Mouse (Mus musculus) heart, embryonic 15.5 days (tissue): ENCODE data around the gene Zbtb16. TPM values are rescaled to one million over a fixed set of nuclear protein-coding genes. Genes with fewer than 3 reads are reported as not detected.

Source experiments
- ATAC-seq: fragments of 200-750 bp; cut with Nextera tagmentation; replicated peaks from 2 replicates; pipeline ENCODE4 v1.8.0; 2017; ENCODE audit warnings: low read depth, moderate TSS enrichment; ENCODE audit not compliant: insufficient number of reproducible peaks, insufficient read depth, low FRiP score
- H3K27ac ChIP-seq: fragments of 300-500 bp; sonication (generic); 2 replicates; pipeline ENCODE4 v1.5.1; 2015; ENCODE audit warnings: mild to moderate bottlenecking, inconsistent platforms
- H3K27me3 ChIP-seq: fragments of 300-500 bp; sonication (generic); 2 replicates; pipeline ENCODE4 v1.6.1; 2015; ENCODE audit warnings: inconsistent platforms
- H3K36me3 ChIP-seq: fragments of 300-500 bp; sonication (generic); 2 replicates; pipeline ENCODE4 v1.6.1; 2015; ENCODE audit warnings: mild to moderate bottlenecking, inconsistent platforms
- H3K4me1 ChIP-seq: fragments of 300-500 bp; sonication (generic); replicated peaks from 2 replicates; pipeline ENCODE4 v1.6.1; 2015; ENCODE audit warnings: inconsistent platforms
- H3K4me2 ChIP-seq: fragments of 300-500 bp; sonication (generic); 2 replicates; pipeline ENCODE4 v1.6.1; 2015; ENCODE audit warnings: inconsistent platforms, mild to moderate bottlenecking, moderate library complexity
- H3K4me3 ChIP-seq: fragments of 300-500 bp; sonication (generic); 2 replicates; pipeline ENCODE4 v1.5.1; 2015; ENCODE audit warnings: mild to moderate bottlenecking, inconsistent platforms
- H3K9ac ChIP-seq: fragments of 300-500 bp; sonication (generic); 2 replicates; pipeline ENCODE4 v1.6.1; 2015; ENCODE audit warnings: mild to moderate bottlenecking, inconsistent platforms
- H3K9me3 ChIP-seq: fragments of 300-500 bp; sonication (generic); replicated peaks from 2 replicates; pipeline ENCODE4 v1.6.1; 2016; ENCODE audit warnings: inconsistent platforms
- WGBS: fragments of 180-500 bp; shearing (Covaris S2); methylation state at CpG from one replicate; pipeline ENCODE4 v1.1.7; 2015; ENCODE audit warnings: mixed read lengths; 5-methylcytosine and 5-hydroxymethylcytosine counted together
- polyA plus RNA-seq: library from polyadenylated mRNA; unstranded; fragments of >200 nt; fragmentation: Nextera tagmentation; extraction: Ambion mirVana; gene quantifications from 2 replicates; pipeline ENCODE4 v1.2.1, GENCODE M21; 2015

Zbtb16 gene
- polyA plus RNA-seq, 1 experiment from 2014 or later, result 6.0 TPM

DNA sequence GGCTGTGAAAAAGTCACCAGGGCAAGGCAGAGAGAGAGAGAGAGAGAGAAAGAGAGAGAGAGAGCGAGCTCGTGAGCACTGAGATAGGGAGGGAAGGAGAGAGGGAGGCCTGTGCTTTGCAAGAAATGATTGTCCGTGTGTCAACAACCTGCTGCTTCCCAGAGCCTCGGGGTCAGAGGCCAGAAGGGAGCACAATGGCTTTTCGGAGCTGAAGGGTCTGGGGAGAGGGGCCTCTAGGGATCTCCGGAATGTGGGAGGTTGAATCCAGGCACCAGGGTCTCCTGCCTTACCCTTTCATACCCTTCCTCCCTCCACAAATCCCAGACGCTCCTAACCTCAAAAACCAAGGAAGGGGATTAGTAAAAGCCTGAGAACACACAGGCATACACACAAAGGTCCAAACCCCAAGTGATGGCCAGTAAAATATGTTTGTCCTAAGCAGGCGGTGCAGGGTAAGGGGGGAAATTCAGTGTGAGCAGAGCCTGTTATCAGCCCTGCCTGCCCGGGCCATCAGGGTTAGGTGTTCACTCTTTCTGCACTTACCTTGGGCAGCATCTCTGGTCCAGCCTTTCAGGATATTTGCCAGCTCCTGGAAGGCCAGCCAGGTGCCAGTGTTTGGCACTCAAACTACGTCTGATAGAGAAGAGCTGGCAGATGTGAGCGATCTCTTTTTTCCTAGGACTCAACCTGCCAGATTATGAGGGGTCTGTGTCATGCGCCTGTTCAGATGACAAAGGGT lies 139.1 kb downstream of the Zbtb16 start:
- Histone ChIP-seq H3K36me3 (no peaks in the 10 kb centered on the region), H3K27me3 (no peaks in the 10 kb centered on the region; the same call in 1 of the 2 replicates), H3K4me3 (no peak overlapping the region), H3K4me2 (no peak overlapping the region), H3K9ac (no peak overlapping the region), H3K4me1 (peaks cover 33% of the 10 kb centered on the region), H3K9me3 (no peaks in the 10 kb centered on the region), H3K27ac (no peak overlapping the region)
- 45% methylated on average over 12 of the region's 12 CpGs for WGBS
- no peak for ATAC-seq

DNA sequence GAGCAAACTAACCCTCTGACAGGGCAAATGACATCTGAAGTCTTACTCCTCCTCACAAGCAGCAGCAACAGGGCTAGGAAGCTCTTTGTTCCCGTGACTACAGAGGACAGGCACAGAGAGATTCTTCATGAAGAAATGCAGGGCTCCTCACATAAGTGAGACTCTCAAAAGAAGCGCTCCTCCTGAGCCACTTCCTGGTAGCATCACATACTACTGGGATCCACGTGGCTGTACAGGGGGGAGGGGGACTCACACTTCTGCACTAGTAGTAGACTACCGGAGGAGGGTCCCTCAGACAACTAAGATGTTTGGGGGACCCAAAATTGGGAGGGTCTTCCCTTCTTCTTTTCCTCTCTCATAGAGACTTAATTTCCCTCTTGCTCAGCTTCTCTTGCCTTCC lies 139.7 kb downstream of the Zbtb16 start:
- 52% methylated on average over 4 of the region's 4 CpGs for WGBS
- H3K27me3 ChIP-seq, result no peaks in the 10 kb centered on the region; the same call in 1 of the 2 replicates
- peaks cover 32% of the 10 kb centered on the region for H3K4me1 ChIP-seq
- no peak overlapping the region for H3K27ac ChIP-seq
- no peak overlapping the region for H3K9ac ChIP-seq
- H3K36me3 ChIP-seq, result no peaks in the 10 kb centered on the region
- H3K4me3 ChIP-seq, result no peak overlapping the region
- no peaks in the 10 kb centered on the region for H3K9me3 ChIP-seq
- no peak for ATAC-seq
- no peak overlapping the region for H3K4me2 ChIP-seq

GRCm38 (mm10) chr9:48695796-48696195 lies 140.2 kb downstream of the Zbtb16 start:
- Histone ChIP-seq H3K36me3 (no peaks in the 10 kb centered on the region), H3K9me3 (no peaks in the 10 kb centered on the region), H3K9ac (no peak overlapping the region), H3K27ac (no peak overlapping the region), H3K4me2 (no peak overlapping the region), H3K27me3 (no peaks in the 10 kb centered on the region; the same call in 1 of the 2 replicates), H3K4me3 (no peak overlapping the region), H3K4me1 (peaks cover 27% of the 10 kb centered on the region)
- WGBS, result 70% methylated on average over 4 of the region's 4 CpGs
- ATAC-seq, result no peak

DNA sequence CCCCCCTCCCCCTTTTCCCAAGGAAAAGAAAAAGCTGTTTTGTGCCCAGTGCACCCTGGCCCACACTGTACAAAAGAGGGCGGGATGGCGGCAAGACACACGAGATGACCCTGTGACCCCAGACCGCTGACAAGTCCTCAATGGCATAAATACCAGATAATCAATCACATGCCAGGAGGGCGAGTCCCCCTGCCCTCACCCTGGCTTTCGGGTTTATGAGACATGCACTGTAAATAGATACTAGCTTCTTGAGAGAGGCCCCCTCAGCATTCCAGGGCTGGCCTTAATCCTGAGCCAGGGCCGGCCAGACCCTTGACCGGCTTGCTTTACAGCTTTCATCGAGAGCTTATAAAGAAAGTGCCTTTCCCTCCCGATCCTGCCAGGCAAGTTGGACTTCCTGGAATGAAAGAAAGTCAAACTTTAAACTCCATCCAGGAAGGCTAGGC lies 141.4 kb downstream of the Zbtb16 start:
- peak overlapping the region; percentile 9; the same call in 1 of the 2 replicates for H3K9ac ChIP-seq
- H3K36me3 ChIP-seq, result no peaks in the 10 kb centered on the region
- no peaks in the 10 kb centered on the region; the same call in 1 of the 2 replicates for H3K27me3 ChIP-seq
- no peak overlapping the region for H3K4me3 ChIP-seq
- no peak for ATAC-seq
- WGBS, result 18% methylated on average over 10 of the region's 10 CpGs
- no peak overlapping the region for H3K27ac ChIP-seq
- H3K9me3 ChIP-seq, result no peaks in the 10 kb centered on the region
- peak overlapping the region; percentile 24 for H3K4me2 ChIP-seq
- peaks cover 26% of the 10 kb centered on the region for H3K4me1 ChIP-seq

DNA sequence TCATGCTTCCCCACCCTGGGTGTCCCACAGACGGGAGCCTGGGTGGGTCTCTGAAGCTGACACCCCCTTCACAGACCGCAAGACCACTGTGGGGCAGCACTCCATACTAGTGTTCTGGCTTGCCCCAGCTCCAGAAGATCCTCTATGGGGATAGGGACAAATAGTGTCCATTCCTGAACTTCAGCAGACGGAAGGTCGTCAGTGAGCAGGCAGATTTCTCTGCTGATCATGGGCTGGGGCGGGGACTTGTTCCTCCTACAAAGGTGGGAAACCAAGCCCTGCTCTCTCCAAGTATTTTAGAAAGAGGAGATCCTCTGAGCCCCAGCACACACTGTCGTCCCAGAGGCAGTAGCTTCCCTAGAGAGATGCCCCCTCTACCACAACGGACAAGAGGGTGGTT lies 142.3 kb downstream of the Zbtb16 start:
- Histone ChIP-seq H3K27ac (no peak overlapping the region), H3K36me3 (no peaks in the 10 kb centered on the region), H3K4me3 (no peak overlapping the region), H3K27me3 (no peaks in the 10 kb centered on the region; the same call in 1 of the 2 replicates), H3K9me3 (no peaks in the 10 kb centered on the region), H3K4me1 (peaks cover 32% of the 10 kb centered on the region), H3K4me2 (no peak overlapping the region), H3K9ac (no peak overlapping the region)
- no peak for ATAC-seq
- WGBS, result 74% methylated on average over 7 of the region's 7 CpGs

- no peaks in the 10 kb centered on the region for H3K36me3 ChIP-seq
- no peak for ATAC-seq
- no peak overlapping the region for H3K4me2 ChIP-seq
- no peak overlapping the region for H3K27ac ChIP-seq
- 91% methylated on average over 1 of the region's 1 CpGs for WGBS
- no peak overlapping the region for H3K4me3 ChIP-seq
- peaks cover 14% of the 10 kb centered on the region for H3K4me1 ChIP-seq
- no peaks in the 10 kb centered on the region; the same call in 1 of the 2 replicates for H3K27me3 ChIP-seq
- H3K9ac ChIP-seq, result no peak overlapping the region
- no peaks in the 10 kb centered on the region for H3K9me3 ChIP-seq
Observed at GRCm38 (mm10) chr9:48689718-48689980, 146.4 kb downstream of the Zbtb16 start.

GRCm38 (mm10) chr9:48688859-48689717 lies 146.9 kb downstream of the Zbtb16 start:
- WGBS, result 42% methylated on average over 6 of the region's 6 CpGs
- no peaks in the 10 kb centered on the region for H3K9me3 ChIP-seq
- no peak for ATAC-seq

GRCm38 (mm10) chr9:48687891-48688290 lies 148.1 kb downstream of the Zbtb16 start:
- H3K27ac ChIP-seq, result no peak overlapping the region
- H3K27me3 ChIP-seq, result no peaks in the 10 kb centered on the region; the same call in 1 of the 2 replicates
- no peak for ATAC-seq
- no peak overlapping the region for H3K4me3 ChIP-seq
- H3K36me3 ChIP-seq, result no peaks in the 10 kb centered on the region
- no peak overlapping the region for H3K9ac ChIP-seq
- WGBS, result 69% methylated on average over 7 of the region's 7 CpGs
- no peak overlapping the region for H3K4me2 ChIP-seq
- peaks cover 6% of the 10 kb centered on the region; the same call in 1 of the 2 replicates for H3K4me1 ChIP-seq
- no peaks in the 10 kb centered on the region for H3K9me3 ChIP-seq

More at GRCm38 (mm10) chr9:48688859-48689717, 146.9 kb downstream of the Zbtb16 start:
- H3K27ac ChIP-seq, result no peak overlapping the region
- no peak overlapping the region for H3K9ac ChIP-seq
- H3K4me1 ChIP-seq, result peaks cover 11% of the 10 kb centered on the region
- no peak overlapping the region for H3K4me2 ChIP-seq
- H3K36me3 ChIP-seq, result no peaks in the 10 kb centered on the region
- no peaks in the 10 kb centered on the region; the same call in 1 of the 2 replicates for H3K27me3 ChIP-seq
- H3K4me3 ChIP-seq, result no peak overlapping the region

- peaks cover 6% of the 10 kb centered on the region; the same call in 1 of the 2 replicates for H3K4me1 ChIP-seq
- 69% methylated on average over 7 of the region's 7 CpGs for WGBS
- ATAC-seq, result no peak
- H3K4me3 ChIP-seq, result no peak overlapping the region
- no peaks in the 10 kb centered on the region for H3K36me3 ChIP-seq
- no peak overlapping the region for H3K4me2 ChIP-seq
- H3K27ac ChIP-seq, result no peak overlapping the region
- no peaks in the 10 kb centered on the region for H3K27me3 ChIP-seq
- H3K9me3 ChIP-seq, result no peaks in the 10 kb centered on the region
- no peak overlapping the region for H3K9ac ChIP-seq
Observed at GRCm38 (mm10) chr9:48685721-48686120, 150.3 kb downstream of the Zbtb16 start.

GRCm38 (mm10) chr9:48684144-48684543 lies 151.9 kb downstream of the Zbtb16 start:
- Histone ChIP-seq H3K9me3 (no peaks in the 10 kb centered on the region), H3K36me3 (no peaks in the 10 kb centered on the region), H3K4me2 (no peak overlapping the region), H3K27me3 (no peaks in the 10 kb centered on the region), H3K4me3 (no peak overlapping the region), H3K27ac (no peak overlapping the region), H3K9ac (no peak overlapping the region), H3K4me1 (peaks cover 7% of the 10 kb centered on the region)
- ATAC-seq, result no peak
- WGBS, result 83% methylated on average over 5 of the region's 5 CpGs

DNA sequence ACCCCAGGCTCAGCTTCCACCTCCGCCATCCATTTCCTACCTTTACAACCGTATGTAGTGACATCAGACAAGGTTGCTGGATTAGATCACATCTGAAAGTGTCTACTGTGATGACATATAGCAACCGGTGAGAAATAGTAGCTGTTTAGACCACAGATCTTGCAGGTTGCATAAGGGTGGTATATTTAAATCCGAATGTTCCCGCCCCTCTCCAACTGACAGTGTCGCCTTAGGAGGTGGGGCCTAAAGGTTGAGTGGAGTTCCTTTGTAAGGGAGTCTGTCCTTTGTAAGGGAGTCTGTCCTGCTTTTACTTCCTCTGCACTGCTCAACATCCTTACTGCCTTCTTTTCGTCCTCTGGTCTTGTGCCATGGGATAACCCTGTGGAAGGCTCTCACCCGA lies 154.8 kb downstream of the Zbtb16 start:
- Histone ChIP-seq H3K4me1 (peaks cover 9% of the 10 kb centered on the region), H3K9ac (no peak overlapping the region), H3K9me3 (no peaks in the 10 kb centered on the region), H3K4me2 (no peak overlapping the region), H3K36me3 (no peaks in the 10 kb centered on the region), H3K27me3 (no peaks in the 10 kb centered on the region), H3K4me3 (no peak overlapping the region), H3K27ac (no peak overlapping the region)
- WGBS, result 86% methylated on average over 8 of the region's 8 CpGs
- ATAC-seq, result no peak
